Comparison of ENCODE assay signal across 9 mouse cellular contexts in the genomic region with DNA sequence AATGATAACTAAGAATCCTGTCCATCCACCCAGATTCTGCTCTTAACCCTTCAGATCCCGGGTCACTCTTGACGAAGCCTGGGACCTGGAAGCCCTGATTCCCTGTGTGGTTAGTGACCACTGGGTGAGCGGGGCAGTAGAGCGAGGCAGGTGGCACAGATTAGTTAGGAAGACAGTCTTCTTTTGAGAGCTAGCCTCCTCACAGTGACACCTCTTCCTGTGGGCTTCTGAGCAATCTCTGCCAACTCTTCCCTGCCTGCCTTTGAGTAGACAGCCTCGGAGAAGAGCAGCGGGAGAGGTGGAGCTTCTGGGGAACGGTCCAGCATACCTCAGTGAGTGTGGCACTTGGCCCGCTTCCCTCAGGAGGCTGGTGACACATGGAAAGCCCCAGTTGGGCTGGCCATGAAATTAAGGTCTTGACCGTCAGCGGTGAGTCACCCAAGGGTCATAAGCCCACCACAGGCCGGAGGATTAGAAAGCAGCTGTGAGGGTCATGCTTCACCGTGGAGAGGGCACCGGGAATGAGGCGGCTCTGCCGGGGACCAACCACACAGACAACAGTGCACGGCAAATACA. TPM values are rescaled to one million over a fixed set of nuclear protein-coding genes. Genes with fewer than 3 reads are reported as not detected.
A peak's percentile ranks its signal among the peaks of the same experiment; 100 is the strongest.
DNase-seq lines count a peak whose midpoint lies in the region; ATAC-seq lines count a peak whose summit lies in the region.
"Had no signal": no experiment of that assay in that cellular context is flagged by ENCODE, and none has a peak within 500 bp of the region (broad histone marks: within the 10 kb centered on the region; RNA-seq: fewer than 3 reads in every experiment).

No protein-coding gene starts in this region.

- H3K4me3 ChIP-seq in embryonic facial prominence, embryonic 15.5 days (replicated peaks), result peak overlapping the region; percentile 54; the same call in 1 of the 2 replicates
- no peak overlapping the region for H3K4me3 ChIP-seq in liver, embryonic 11.5 days (ENCODE audit: low read depth, low read length)

- 60% methylated on average over 16 of the region's 16 CpGs for WGBS in embryonic facial prominence, embryonic 15.5 days
- WGBS in liver, embryonic 11.5 days, result 84% methylated on average over 16 of the region's 16 CpGs

- no peaks in the 10 kb centered on the region for H3K27me3 ChIP-seq in embryonic facial prominence, embryonic 15.5 days
- no peaks in the 10 kb centered on the region for H3K27me3 ChIP-seq in liver, embryonic 11.5 days (replicated peaks; ENCODE audit: control insufficient read depth, insufficient read depth, low read length)

- no peak for ATAC-seq in embryonic facial prominence, embryonic 15.5 days (ENCODE audit: insufficient number of reproducible peaks, low FRiP score, low TSS enrichment, low read depth)
- ATAC-seq in liver, embryonic 11.5 days (replicated peaks; ENCODE audit: low FRiP score), result no peak

- H3K4me1 ChIP-seq in embryonic facial prominence, embryonic 15.5 days, result peaks cover 36% of the 10 kb centered on the region
- H3K4me1 ChIP-seq in liver, embryonic 11.5 days (replicated peaks; ENCODE audit: control insufficient read depth, insufficient read depth, low read length), result no peaks in the 10 kb centered on the region

- H3K36me3 ChIP-seq in embryonic facial prominence, embryonic 15.5 days, result no peaks in the 10 kb centered on the region
- no peaks in the 10 kb centered on the region for H3K36me3 ChIP-seq in liver, embryonic 11.5 days (ENCODE audit: control insufficient read depth, insufficient read depth, low read length)

- peak overlapping the region; percentile 96 for H3K27ac ChIP-seq in embryonic facial prominence, embryonic 15.5 days (replicated peaks)
- no peak overlapping the region for H3K27ac ChIP-seq in liver, embryonic 11.5 days (ENCODE audit: low read depth, low read length)

- no peaks in the 10 kb centered on the region for H3K9me3 ChIP-seq in embryonic facial prominence, embryonic 15.5 days (replicated peaks)
- H3K9me3 ChIP-seq in liver, embryonic 11.5 days (ENCODE audit: control insufficient read depth, low read length), result no peaks in the 10 kb centered on the region

- H3K9ac ChIP-seq in embryonic facial prominence, embryonic 15.5 days, result no peak overlapping the region
- H3K9ac ChIP-seq in liver, embryonic 11.5 days (ENCODE audit: low read depth, low read length), result no peak overlapping the region

- peak overlapping the region; percentile 58 for H3K4me2 ChIP-seq in embryonic facial prominence, embryonic 15.5 days (replicated peaks)
- H3K4me2 ChIP-seq in liver, embryonic 11.5 days, result no peak overlapping the region
- H3K4me2 ChIP-seq: heart, embryonic 11.5 days had no signal

- peak; percentile 85 for DNase-seq in heart, adult 11 months
- no peak for DNase-seq in heart, postnatal 36 days
- peak; percentile 9 for DNase-seq in ovary, postnatal 36 days (ENCODE audit: low spot score)
- no peak for DNase-seq in ovary, postnatal 14 days (ENCODE audit: low spot score)
- DNase-seq in liver, embryonic 11.5 days (ENCODE audit: low spot score), result no peak
- no peak for DNase-seq in c-Kit-positive CD71-positive TER-119-positive erythroid progenitor cells, embryonic 14.5 days (ENCODE audit: low spot score)
- DNase-seq in layer of hippocampus, postnatal 36 days, result no peak

- intact Hi-C loops in heart, postnatal 36 days (cut with DNase I), result loop anchor here (5.0 kb wide), 1 partner anchor 99 kb away; no protein-coding TSS in a partner anchor

RNA-seq across cellular contexts. Expression of a gene that starts 1.2 kb away (rescaled TPM):
- 10 to 100 TPM; 21.0 to 24.2 TPM for total RNA-seq in heart, postnatal 36 days (2021)
- 89.0 and 90.2 TPM in 2 replicates for polyA plus RNA-seq in embryonic facial prominence, embryonic 15.5 days (2015; fragmentation: Nextera tagmentation; extraction: Ambion mirVana)
- 7.1 and 9.8 TPM in 2 replicates for polyA plus RNA-seq in liver, embryonic 11.5 days (2014; fragmentation: Nextera tagmentation; extraction: Ambion mirVana)
- total RNA-seq in layer of hippocampus, postnatal 36 days (2021), result 1 to 10 TPM; 4.6 to 7.7 TPM

Comparison
In these comparisons a context has a peak if more than half of its experiments do, and no peak if none do; other contexts are left out.
1. DNase-seq: peak in heart, adult 11 months (single experiment) and ovary, postnatal 36 days (single experiment); none in heart, postnatal 36 days (0 of 2), ovary, postnatal 14 days (single experiment), liver, embryonic 11.5 days (single experiment), c-Kit-positive CD71-positive TER-119-positive erythroid progenitor cells, embryonic 14.5 days (single experiment) and layer of hippocampus, postnatal 36 days (0 of 2).